Mouse (Mus musculus): ENCODE measurements around the gene Vps37b.

Gene Vps37b

GRCm38 (mm10) chr5:124046741-124047401 is 14.8 kb upstream of the Vps37b start:
- DNase-seq (ENCODE audit: low spot score in 2 of 2), result no peak

- DNase-seq (ENCODE audit: low spot score in 2 of 2), result no peak
These were observed 13.5 kb upstream of the Vps37b start for GRCm38 (mm10) chr5:124045453-124046010.

GRCm38 (mm10) chr5:124043999-124044398 is 11.9 kb upstream of the Vps37b start:
- DNase-seq (ENCODE audit: low spot score in 2 of 2), result no peak

GRCm38 (mm10) chr5:124043212-124043978 is 11.3 kb upstream of the Vps37b start:
- no peak for DNase-seq (ENCODE audit: low spot score in 2 of 2)

- no peak for DNase-seq (ENCODE audit: low spot score in 2 of 2)
These were observed 9.0 kb upstream of the Vps37b start for GRCm38 (mm10) chr5:124041097-124041496.

- DNase-seq (ENCODE audit: low spot score in 2 of 2), result no peak
These were observed 7.5 kb upstream of the Vps37b start for GRCm38 (mm10) chr5:124039602-124040001.

- DNase-seq (ENCODE audit: low spot score in 2 of 2), result peak; percentile 64 to 67
These were observed 4.8 kb upstream of the Vps37b start for GRCm38 (mm10) chr5:124036836-124037235.

GRCm38 (mm10) chr5:124036341-124036740 is 4.3 kb upstream of the Vps37b start:
- no peak for DNase-seq (ENCODE audit: low spot score in 2 of 2)

- no peak for DNase-seq (ENCODE audit: low spot score in 2 of 2)
These were observed 3.7 kb upstream of the Vps37b start for GRCm38 (mm10) chr5:124035806-124036205.

- no peak for DNase-seq (ENCODE audit: low spot score in 2 of 2)
These were observed 3.3 kb upstream of the Vps37b start for GRCm38 (mm10) chr5:124035406-124035805.

GRCm38 (mm10) chr5:124034471-124034870 is 2.4 kb upstream of the Vps37b start:
- DNase-seq (ENCODE audit: low spot score in 2 of 2), result peak; percentile 56 to 59

GRCm38 (mm10) chr5:124031068-124031955 is 758 bp downstream of the Vps37b start:
- no peak for DNase-seq (ENCODE audit: low spot score in 2 of 2)

GRCm38 (mm10) chr5:124030386-124031067 is 1.5 kb downstream of the Vps37b start:
- DNase-seq (ENCODE audit: low spot score in 2 of 2), result no peak

- DNase-seq (ENCODE audit: low spot score in 2 of 2), result no peak
These were observed 2.6 kb downstream of the Vps37b start for GRCm38 (mm10) chr5:124029220-124030035.

GRCm38 (mm10) chr5:124028680-124029079 is 3.4 kb downstream of the Vps37b start:
- DNase-seq (ENCODE audit: low spot score in 2 of 2), result no peak

- DNase-seq (ENCODE audit: low spot score in 2 of 2), result no peak
These were observed 4.2 kb downstream of the Vps37b start for GRCm38 (mm10) chr5:124027702-124028470.

- DNase-seq (ENCODE audit: low spot score in 2 of 2), result no peak
These were observed 5.5 kb downstream of the Vps37b start for GRCm38 (mm10) chr5:124026568-124026967.

GRCm38 (mm10) chr5:124025587-124026441 is 6.3 kb downstream of the Vps37b start:
- no peak for DNase-seq (ENCODE audit: low spot score in 2 of 2)

- DNase-seq (ENCODE audit: low spot score in 2 of 2), result peak; percentile 38 to 43
These were observed 6.9 kb downstream of the Vps37b start for GRCm38 (mm10) chr5:124025146-124025545.

Measured in spleen, postnatal 36 days (tissue).